Mouse (Mus musculus): ENCODE results near the gene Comp. TPM values are rescaled to one million over a fixed set of nuclear protein-coding genes. Genes with fewer than 3 reads are reported as not detected.

Gene Comp
- polyA plus RNA-seq, 1 experiment: 0.28 TPM

DNA sequence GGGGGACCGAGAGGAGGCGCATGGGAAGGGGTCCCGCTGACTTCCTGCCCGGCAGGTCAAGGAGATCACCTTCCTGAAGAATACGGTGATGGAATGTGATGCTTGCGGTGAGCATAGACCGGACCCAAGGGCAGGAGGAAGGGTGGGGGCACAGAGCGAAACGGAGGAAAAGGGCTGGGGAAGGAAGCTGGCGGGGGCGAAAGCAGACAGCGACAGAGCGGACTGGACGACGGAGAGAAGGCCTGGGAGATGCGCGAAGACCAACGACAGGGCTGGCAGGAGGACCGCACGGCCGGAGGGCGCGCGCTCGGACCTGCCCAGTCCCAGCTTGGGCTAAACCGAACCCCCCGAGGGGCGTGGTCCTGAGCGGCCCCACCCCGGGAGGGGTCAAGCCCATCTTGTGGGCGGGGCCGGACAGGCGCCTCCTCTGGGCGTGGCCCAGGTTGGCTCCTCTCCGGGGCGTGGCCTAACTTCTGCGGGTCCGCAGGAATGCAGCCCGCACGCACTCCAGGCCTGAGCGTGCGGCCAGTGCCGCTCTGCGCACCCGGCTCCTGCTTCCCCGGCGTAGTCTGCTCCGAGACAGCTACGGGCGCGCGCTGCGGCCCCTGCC is 1.1 kb downstream of the Comp start:
- no peak for TF ChIP-seq GATA1 (IDR thresholded peaks at IDR 0.05; ENCODE audit: low read length)

DNA sequence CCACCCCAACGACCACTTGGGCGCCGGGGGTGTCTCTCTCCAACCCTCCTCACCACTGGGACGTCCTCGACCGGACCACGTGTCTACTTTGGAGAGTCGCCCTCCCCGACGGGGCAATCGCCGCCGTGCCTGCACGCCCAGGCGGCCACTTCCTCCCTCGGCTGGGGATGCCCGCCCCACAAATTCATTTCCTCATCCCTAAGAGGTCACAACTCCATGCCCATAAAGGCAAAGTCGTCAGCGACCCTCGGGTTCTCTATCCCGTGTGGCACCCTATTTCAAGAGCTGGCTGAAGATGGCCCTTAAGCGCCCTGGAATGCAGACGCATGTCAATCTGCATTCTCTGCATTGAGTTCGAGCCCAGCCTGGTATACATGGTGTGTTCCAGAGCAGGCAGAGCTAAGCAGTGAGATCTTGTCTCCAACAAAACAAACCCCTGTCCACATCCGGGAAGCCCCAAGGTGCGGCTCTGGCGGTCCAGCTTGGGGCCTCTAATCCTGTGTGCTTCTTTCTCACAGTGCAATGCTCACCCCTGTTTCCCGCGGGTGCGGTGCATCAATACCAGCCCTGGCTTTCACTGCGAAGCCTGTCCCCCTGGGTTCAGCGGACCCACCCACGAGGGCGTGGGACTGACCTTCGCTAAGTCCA is 2.0 kb downstream of the Comp start:
- no peak for TF ChIP-seq GATA1 (IDR thresholded peaks at IDR 0.05; ENCODE audit: low read length)

DNA sequence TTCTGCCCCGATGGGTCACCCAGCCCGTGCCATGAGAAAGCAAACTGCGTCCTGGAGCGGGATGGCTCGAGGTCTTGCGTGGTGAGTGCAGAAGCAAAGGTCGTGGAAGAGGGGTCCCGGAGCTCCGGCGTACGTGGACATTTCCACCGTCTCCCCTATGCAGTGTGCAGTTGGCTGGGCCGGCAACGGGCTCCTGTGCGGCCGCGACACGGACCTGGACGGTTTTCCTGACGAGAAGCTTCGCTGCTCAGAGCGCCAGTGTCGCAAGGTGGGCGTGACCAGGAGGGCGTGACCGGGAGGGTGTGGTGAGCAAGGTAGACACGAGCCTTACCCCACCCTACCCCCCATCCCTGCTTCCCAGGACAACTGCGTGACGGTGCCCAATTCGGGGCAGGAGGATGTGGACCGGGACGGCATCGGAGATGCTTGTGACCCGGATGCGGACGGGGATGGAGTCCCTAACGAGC is 3.0 kb downstream of the Comp start:
- no peak for TF ChIP-seq GATA1 (IDR thresholded peaks at IDR 0.05; ENCODE audit: low read length)

DNA sequence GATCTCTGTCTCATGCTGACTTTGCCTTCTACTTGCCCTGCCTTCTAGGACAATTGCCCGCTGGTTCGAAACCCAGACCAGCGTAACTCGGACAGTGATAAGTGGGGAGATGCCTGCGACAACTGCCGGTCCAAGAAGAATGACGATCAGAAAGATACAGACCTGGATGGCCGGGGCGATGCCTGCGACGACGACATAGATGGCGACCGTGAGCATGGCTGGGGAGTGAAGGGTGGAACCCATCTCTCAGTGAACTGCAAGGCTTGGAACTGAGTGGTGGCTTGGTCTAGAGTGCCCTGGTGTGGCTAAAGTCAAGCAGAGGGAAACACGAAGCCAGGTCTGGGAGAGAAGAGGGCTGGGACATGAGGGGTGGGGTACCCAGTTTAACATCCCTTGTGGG is 3.7 kb downstream of the Comp start:
- no peak for TF ChIP-seq GATA1 (IDR thresholded peaks at IDR 0.05; ENCODE audit: low read length)

DNA sequence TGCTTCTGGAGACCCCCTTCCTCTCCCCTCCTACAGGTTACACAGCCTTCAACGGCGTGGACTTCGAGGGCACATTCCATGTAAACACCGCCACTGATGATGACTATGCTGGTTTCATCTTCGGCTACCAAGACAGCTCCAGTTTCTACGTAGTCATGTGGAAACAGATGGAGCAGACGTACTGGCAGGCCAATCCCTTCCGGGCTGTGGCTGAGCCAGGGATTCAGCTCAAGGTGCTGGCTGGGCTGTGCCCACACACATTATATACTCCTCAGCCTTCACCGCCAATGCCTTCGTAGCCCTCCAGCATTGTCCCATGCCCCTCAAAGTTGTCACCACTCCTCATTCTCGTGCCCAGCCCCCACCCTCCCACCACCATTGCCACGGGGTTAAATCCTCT is 6.7 kb downstream of the Comp start:
- no peak for TF ChIP-seq GATA1 (IDR thresholded peaks at IDR 0.05; ENCODE audit: low read length)

DNA sequence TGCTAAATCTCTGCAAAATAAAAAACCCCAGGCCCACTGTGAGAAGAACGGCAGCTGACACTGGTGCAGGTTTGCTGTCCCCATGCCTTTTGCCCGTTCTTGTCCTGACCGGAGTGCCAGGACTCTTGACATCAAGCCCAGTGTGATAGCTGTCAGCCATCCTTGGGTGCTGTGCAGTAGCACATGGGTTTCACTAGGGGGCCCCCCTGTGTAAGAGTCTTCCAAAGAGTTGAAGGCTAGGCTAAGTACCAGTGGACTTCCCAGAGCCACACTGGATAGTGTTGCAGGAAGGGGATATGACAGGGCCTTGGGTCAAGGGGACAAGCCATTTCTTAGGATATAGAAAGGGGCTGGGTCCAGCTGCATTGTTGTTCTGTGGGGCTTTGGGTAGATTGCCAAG is 9.9 kb downstream of the Comp start:
- no peak for TF ChIP-seq GATA1 (IDR thresholded peaks at IDR 0.05; ENCODE audit: low read length)

DNA sequence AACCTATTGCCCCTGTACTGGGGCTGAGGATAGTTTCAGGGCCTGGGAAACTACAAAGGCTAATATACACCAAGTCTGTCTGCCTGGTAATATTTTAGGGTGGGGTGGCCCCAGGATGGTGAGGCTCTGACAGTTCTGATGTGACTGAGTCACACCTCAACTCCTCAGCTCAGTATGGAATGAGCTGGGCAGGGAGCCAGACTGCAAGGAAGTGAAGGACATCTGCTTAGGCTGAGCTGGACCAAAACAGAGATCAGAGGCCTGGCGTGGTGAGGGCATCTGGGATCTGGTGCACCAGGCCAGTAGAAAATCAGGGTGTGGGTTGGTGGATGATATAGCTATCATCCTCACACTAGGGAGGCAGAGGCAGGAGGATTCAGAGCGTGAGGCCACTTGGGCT is 16.3 kb downstream of the Comp start:
- TF ChIP-seq GATA1 (IDR thresholded peaks at IDR 0.05; ENCODE audit: low read length): no peak

DNA sequence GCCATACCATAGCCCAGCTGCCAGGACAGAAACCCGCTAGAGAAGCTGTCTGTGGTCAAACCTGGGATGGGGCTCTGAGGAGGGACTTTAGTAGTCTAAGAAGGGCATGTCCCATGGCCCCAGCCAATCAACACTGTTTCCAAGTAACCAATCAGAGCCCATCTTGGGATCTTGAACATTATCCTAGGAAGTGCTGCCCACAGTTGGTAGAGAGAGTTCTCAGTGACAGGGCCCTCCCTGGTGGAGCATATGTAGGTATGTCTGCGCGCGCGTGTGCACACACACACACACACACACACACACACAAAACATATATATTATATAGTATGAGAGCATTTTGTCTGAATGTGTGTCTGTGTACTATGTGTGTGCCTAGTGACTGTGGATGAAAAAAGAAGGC is 19.7 kb downstream of the Comp start:
- no peak for TF ChIP-seq GATA1 (IDR thresholded peaks at IDR 0.05; ENCODE audit: low read length)

DNA sequence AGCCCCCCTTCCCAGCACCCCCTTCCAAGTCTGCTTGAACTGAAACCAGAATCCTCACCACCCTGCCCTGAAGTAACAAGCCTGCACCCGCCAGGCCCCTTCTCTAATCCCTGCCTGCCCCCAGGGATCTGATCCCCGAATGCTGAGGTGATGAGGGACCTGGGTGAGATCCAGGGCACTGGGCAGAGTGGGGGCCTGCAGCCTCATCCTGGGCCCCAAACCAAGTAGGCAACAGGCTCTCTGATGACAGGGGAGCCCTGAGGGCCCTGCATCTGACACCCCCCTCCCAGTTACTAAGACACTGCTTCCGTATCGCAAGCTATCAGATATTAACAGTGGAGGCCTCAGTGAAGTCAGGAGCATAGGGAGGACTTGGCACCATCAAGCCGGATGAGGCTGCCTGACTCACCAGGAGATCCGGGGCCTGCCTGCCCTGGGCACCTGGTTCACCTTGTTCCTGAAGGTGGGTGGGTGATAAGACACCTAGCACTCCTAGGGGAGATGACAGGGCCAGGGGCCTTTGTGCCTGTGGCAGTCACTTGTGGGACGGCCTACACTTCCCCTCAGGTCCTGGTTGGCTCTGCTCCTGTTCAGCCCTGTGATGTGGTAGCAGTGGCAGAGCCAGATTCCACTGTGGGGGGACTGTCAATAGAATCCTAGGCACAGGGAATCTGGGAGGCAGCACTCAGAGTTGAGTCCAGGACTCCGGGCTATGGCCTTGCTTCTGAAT is 21.1 kb downstream of the Comp start:
- no peak for TF ChIP-seq GATA1 (IDR thresholded peaks at IDR 0.05; ENCODE audit: low read length)

DNA sequence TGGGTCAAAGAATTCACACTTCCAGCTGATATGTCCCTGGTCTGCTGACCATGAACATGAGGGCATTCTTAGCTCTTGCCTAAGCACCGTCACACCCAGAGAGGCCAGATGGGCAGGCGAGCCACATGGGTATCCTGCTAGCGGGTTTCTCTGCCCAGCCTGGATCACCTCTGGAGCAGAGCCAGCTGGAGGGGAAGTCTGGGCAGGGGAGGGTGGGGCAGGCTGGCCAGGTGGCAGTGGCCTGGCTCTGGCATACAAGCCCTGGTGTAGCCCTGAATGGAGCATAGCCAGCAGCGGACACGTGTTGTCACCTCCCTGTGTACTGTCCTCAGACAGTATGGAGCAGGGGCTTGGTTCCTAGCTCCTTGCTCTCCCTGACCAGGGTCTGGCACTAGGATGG is 22.3 kb downstream of the Comp start:
- TF ChIP-seq GATA1 (IDR thresholded peaks at IDR 0.05; ENCODE audit: low read length): no peak

DNA sequence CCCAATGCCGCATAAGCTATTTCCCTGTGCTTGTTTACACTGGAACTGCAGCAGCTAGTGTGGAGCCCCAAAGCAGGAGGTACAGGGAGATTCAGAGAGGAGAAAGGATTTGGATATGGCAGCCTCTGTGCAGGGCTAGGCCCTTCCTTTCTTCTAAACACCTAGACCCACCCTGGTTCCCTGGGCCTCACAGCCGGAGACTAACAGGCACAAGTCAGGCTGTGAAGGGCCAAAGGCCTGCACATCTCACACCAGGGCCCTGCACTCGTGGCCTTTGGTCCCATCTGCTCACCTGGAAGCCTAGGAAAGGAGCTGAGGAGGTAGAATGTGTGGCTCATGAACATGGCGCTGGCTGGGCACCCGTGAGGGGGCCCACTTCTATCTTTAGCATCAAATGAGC is 22.8 kb downstream of the Comp start:
- TF ChIP-seq GATA1 (IDR thresholded peaks at IDR 0.05; ENCODE audit: low read length): no peak

DNA sequence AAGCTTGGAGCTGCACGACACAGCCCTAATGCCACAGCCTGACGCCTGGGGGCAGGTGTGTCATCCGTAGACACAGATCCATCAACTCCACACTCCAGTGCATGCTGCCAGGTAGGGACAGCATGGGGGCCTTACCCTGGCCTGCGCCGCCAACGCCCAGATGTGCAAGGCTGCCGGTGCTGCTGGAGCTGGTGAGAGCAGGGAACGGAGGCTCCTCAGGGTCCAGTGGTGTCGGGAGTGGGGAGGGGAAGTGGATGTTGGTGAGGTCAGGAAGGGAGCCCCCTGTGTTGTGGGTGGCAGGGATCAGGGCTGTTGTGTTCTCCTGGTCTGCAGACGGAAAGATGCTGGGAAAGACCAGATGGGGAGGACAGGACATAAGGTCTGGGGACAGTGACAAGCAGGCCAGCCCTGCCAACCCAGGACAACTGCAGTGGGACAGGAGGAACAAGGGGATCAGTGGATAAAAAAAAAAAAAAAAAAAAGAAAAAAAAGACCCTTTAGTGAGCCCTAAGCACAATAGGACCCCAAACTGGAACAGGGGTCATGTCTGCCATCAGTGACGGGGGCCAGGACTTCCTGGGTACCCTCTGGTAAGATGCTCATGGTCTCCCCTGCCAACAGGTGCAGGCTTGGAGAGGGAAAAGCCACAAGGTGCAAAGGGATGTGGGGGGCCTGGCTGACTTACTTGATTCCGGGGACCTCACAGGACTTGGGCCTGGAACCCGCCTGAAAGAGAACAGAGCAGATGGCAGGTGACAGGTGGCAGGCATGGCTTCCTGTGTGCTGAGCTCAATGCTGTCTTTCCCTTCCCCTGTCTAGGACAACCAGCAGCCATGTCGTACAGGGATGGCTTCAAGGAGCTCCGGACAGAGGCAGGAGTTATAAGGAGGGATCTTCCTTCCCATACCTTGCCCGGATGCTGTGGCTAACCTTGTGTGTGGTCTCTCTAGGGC is 24.5 kb downstream of the Comp start:
- no peak for TF ChIP-seq GATA1 (IDR thresholded peaks at IDR 0.05; ENCODE audit: low read length)

DNA sequence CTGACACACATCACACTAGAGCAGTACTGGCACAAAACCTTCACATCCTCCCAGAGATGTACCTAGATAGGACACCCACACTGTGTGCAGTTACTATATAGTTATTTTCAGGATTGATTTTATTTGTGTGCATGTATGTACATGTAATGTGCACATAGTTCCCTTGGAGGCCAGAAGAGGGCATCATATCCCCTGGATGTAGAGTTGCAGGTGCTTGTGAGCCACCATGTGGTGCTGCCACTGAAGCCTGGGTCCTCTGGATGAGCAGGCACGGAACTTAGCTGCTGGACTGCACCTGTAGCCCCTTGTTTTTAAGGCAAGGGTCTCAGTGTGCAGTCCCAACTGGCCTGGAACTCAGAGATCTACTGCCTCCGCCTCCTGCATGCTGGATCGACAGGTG is 30.9 kb downstream of the Comp start:
- no peak for TF ChIP-seq GATA1 (IDR thresholded peaks at IDR 0.05; ENCODE audit: low read length)

DNA sequence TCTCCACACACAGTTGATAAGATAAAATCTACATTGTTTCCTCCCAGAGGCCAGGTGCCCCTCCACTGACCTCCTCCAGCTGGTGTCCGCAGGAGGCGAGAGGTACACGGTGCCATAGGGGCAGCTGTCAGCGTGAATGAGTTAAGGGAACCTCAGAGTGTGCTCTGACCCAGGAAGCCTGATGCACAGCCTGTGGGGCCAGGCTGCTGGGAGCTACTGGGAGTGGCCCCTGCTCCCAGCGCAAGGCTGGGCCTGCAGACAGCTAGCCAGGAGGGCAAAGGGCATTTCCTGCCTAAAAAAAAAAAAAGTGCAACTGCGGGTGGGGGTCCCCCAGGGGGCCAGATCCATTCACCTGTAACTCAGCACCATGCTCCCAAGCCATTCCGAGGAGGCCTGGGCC is 31.8 kb downstream of the Comp start:
- no peak for TF ChIP-seq GATA1 (IDR thresholded peaks at IDR 0.05; ENCODE audit: low read length)

DNA sequence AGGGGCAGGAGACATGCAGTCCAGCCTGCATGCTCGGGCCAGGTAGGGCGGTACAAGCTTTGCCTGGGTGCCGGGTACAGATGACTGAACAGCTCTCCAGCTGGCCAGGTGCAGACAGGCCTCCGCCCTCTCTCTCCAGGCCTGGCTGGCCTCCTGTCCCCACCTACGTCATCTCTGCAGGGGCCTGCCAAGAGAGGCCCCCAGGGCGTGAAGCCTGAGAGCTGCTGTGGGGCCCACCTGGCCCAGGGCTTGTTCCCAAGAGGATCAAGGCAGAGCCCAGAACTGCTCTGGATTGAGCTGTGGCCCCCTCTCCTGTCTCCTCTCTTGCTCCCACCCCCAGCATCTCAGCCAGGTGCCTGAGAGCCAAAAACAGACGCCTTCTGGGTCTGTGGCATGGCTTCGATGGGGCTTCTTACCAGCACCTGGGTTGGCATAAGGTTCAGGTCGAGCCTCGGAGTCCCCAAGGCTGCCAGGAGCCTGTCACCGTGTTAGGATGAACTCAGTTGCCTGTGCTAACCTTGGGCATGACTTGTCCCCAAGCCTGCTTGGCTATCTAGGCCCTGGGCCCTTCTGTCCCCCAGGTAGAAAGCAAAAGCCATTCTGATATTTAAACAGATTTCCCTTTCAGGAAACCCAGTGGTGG is 33.2 kb downstream of the Comp start:
- TF ChIP-seq GATA1 (IDR thresholded peaks at IDR 0.05; ENCODE audit: low read length): no peak
